Mouse (Mus musculus): ENCODE measurements around the gene Csrp1. TPM values are rescaled to one million over a fixed set of nuclear protein-coding genes. Genes with fewer than 3 reads are reported as not detected.

Csrp1 gene
- total RNA-seq, 2 experiments from 2014 or later, result 94.9 to 97.9 TPM

Other genes starting within 250 kb of the Csrp1 start
- 10 to 100 TPM; 20.8 to 35.2 TPM for gene Nav1, start 112.8 kb upstream of the Csrp1 start, total RNA-seq (2021)
- 10 to 100 TPM; 42.9 to 82.7 TPM for gene Phlda3, start 46.1 kb downstream of the Csrp1 start, total RNA-seq (2021)
- gene Tnni1, start 59.4 kb downstream of the Csrp1 start, total RNA-seq (2021), result 10 to 100 TPM in 1 of 2 experiments, 1 to 10 TPM in 1; 7.7 to 41.7 TPM
- under 1 TPM; 0.21 TPM for gene Lad1, start 98.5 kb downstream of the Csrp1 start, total RNA-seq (2021)
- 1 to 10 TPM; 2.6 to 5.1 TPM for gene Tnnt2, start 116.3 kb downstream of the Csrp1 start, total RNA-seq (2021)
- not detected for gene Pkp1, start 199.1 kb downstream of the Csrp1 start, total RNA-seq (2021)

All from adrenal gland, postnatal 10 days (tissue).